Mouse (Mus musculus) ES-E14 (cell line): ENCODE measurements around the gene Atpaf2.

Experiments
- MAFK ChIP-seq: IDR thresholded peaks from 2 replicates; pipeline ENCODE4 v1.6.1; 2014; ENCODE audit warnings: mild to moderate bottlenecking, low read depth, low read length, inconsistent platforms; ENCODE audit not compliant: insufficient read depth
- ZC3H11A ChIP-seq: IDR thresholded peaks from 2 replicates; pipeline ENCODE4 v1.6.1; 2012; ENCODE audit warnings: low read depth, mild to moderate bottlenecking, inconsistent platforms, low read length, borderline replicate concordance

DNA sequence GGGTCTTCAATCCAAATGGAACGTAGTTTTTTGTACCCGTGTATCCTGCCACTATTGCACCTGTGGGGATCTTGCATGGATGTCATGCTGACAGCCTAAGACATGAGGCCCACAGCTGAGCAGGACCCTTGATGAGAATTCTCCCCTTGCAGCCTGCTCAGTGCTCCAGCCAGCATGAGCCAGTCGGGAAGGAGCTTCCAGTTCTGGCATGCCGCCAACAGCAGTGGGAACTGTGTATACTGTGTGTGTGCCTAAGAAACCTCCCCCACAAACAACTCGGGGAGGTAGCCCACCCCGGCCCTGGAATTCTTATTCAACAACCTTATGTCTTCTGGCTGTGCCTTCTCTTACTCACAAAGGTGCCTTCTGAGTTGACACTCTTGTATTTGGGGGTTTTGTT lies 21.7 kb downstream of the Atpaf2 start:
- no peak for TF ChIP-seq ZC3H11A
- no peak for TF ChIP-seq MAFK
